Comparison of ENCODE assay signal across 25 mouse cellular contexts in the genomic region with DNA sequence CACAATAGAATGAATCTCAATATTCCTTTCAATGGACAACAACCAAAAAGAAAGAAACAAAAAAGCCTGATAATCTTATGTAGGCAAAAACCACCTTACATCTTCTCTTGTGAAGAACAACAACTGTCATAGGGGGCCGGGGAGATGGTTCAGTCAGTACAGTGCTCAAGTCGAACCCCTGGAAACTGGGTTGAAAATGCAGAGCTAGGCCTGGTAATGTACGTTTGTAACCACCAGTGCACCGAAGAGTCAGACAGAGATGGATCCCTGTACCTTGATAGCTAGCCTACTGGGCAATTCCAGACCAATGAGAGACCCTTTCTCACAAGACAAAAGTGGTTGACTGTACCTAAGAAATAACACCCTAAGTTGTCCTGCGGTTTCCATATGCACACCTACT. TPM values are rescaled to one million over a fixed set of nuclear protein-coding genes. Genes with fewer than 3 reads are reported as not detected.
"Had no signal": no experiment of that assay in that cellular context is flagged by ENCODE, and none has a peak within 500 bp of the region (broad histone marks: within the 10 kb centered on the region; RNA-seq: fewer than 3 reads in every experiment).

No protein-coding gene starts in this region.

- H3K27ac ChIP-seq: embryonic facial prominence, embryonic 10.5 days; embryonic facial prominence, embryonic 12.5 days; embryonic facial prominence, embryonic 13.5 days; embryonic facial prominence, embryonic 15.5 days; forebrain, embryonic 10.5 days; forebrain, embryonic 12.5 days; forebrain, embryonic 13.5 days; forebrain, embryonic 15.5 days; gastrocnemius, adult 2 months; heart, adult 2 months had no signal

- H3K9me3 ChIP-seq: embryonic facial prominence, embryonic 10.5 days; embryonic facial prominence, embryonic 12.5 days; embryonic facial prominence, embryonic 13.5 days; embryonic facial prominence, embryonic 15.5 days; forebrain, embryonic 10.5 days; forebrain, embryonic 12.5 days; forebrain, embryonic 13.5 days; forebrain, embryonic 15.5 days had no signal

- H3K36me3 ChIP-seq: embryonic facial prominence, embryonic 12.5 days; forebrain, embryonic 10.5 days; forebrain, embryonic 12.5 days; forebrain, embryonic 15.5 days had no signal

- H3K9ac ChIP-seq: embryonic facial prominence, embryonic 12.5 days; embryonic facial prominence, embryonic 13.5 days; embryonic facial prominence, embryonic 15.5 days; forebrain, embryonic 12.5 days; forebrain, embryonic 13.5 days; forebrain, embryonic 15.5 days; forebrain, postnatal 0 days had no signal

- DNase-seq: cerebellum, adult 8-10 months; cerebellum, adult 9-10 months; cerebellum, adult 9-11 months; cerebellum, postnatal 36 days; embryo, embryonic 11 days; forebrain, postnatal 0 days; gastrocnemius, adult 2 months; gastrocnemius, postnatal 14 days; gastrocnemius, postnatal 25 days; gastrocnemius, postnatal 36 days; heart, adult 18-20 months; heart, adult 2 months had no signal

- H3K27me3 ChIP-seq: embryonic facial prominence, embryonic 12.5 days; embryonic facial prominence, embryonic 13.5 days; embryonic facial prominence, embryonic 15.5 days; forebrain, embryonic 12.5 days; forebrain, embryonic 13.5 days; forebrain, embryonic 15.5 days had no signal

- H3K4me2 ChIP-seq: embryonic facial prominence, embryonic 12.5 days; embryonic facial prominence, embryonic 13.5 days; embryonic facial prominence, embryonic 15.5 days; forebrain, embryonic 12.5 days; forebrain, embryonic 13.5 days; forebrain, embryonic 15.5 days had no signal

- H3K4me1 ChIP-seq: embryonic facial prominence, embryonic 10.5 days; embryonic facial prominence, embryonic 12.5 days; embryonic facial prominence, embryonic 13.5 days; embryonic facial prominence, embryonic 15.5 days; forebrain, embryonic 12.5 days; forebrain, embryonic 13.5 days had no signal

- ATAC-seq: forebrain, embryonic 13.5 days; forebrain, embryonic 14.5 days; forebrain, embryonic 15.5 days; forebrain, embryonic 16.5 days; forebrain, postnatal 0 days had no signal

- H3K4me3 ChIP-seq: embryonic facial prominence, embryonic 10.5 days; embryonic facial prominence, embryonic 12.5 days; embryonic facial prominence, embryonic 13.5 days; embryonic facial prominence, embryonic 15.5 days; erythroblast, embryonic 14.5 days; forebrain, embryonic 10.5 days; forebrain, embryonic 12.5 days; forebrain, embryonic 13.5 days; forebrain, embryonic 15.5 days; gastrocnemius, adult 2 months; heart, adult 2 months had no signal

RNA-seq across cellular contexts. Expression of gene Npnt, which starts 47.2 kb away (rescaled TPM):
- total RNA-seq: common myeloid progenitor, adult 5-6 weeks; granulocyte monocyte progenitor cell, adult 5-6 weeks had no signal
- polyA plus RNA-seq: erythroblast, embryonic 14.5 days had no signal
